Mouse (Mus musculus) heart, embryonic 11.5 days (tissue): ENCODE measurements around the gene Slc38a4. TPM values are rescaled to one million over a fixed set of nuclear protein-coding genes. Genes with fewer than 3 reads are reported as not detected.

Experiments used
- ATAC-seq: fragments of 200-750 bp; cut with Nextera tagmentation; replicated peaks from 2 replicates; pipeline ENCODE4 v1.8.0; 2017; ENCODE audit warnings: moderate library complexity; ENCODE audit not compliant: insufficient number of reproducible peaks, low FRiP score, low TSS enrichment
- H3K27ac ChIP-seq: fragments of 300-500 bp; sonication (generic); 2 replicates; pipeline ENCODE4 v1.5.1; 2014; ENCODE audit warnings: mild to moderate bottlenecking, low read depth, low read length
- H3K27me3 ChIP-seq: fragments of 300-500 bp; sonication (generic); 2 replicates; pipeline ENCODE4 v1.6.1; 2014; ENCODE audit warnings: mild to moderate bottlenecking, low read length, mixed read lengths; ENCODE audit not compliant: control insufficient read depth, insufficient read depth
- H3K36me3 ChIP-seq: fragments of 300-500 bp; sonication (generic); 2 replicates; pipeline ENCODE4 v1.6.1; 2014; ENCODE audit warnings: mild to moderate bottlenecking, low read length, moderate library complexity, mixed read lengths; ENCODE audit not compliant: control insufficient read depth, insufficient read depth
- H3K4me1 ChIP-seq: fragments of 300-500 bp; sonication (generic); 2 replicates; pipeline ENCODE4 v1.6.1; 2014; ENCODE audit warnings: low read length; ENCODE audit not compliant: control insufficient read depth, insufficient read depth
- H3K4me2 ChIP-seq: fragments of 300-500 bp; sonication (generic); 2 replicates; pipeline ENCODE4 v1.6.1; 2014; ENCODE audit warnings: mild to moderate bottlenecking, moderate library complexity
- H3K4me3 ChIP-seq: fragments of 300-500 bp; sonication (generic); 2 replicates; pipeline ENCODE4 v1.5.1; 2014; ENCODE audit warnings: low read depth, low read length
- H3K9ac ChIP-seq: fragments of 300-500 bp; sonication (generic); 2 replicates; pipeline ENCODE4 v1.6.1; 2014; ENCODE audit warnings: mild to moderate bottlenecking, low read depth, low read length, moderate library complexity
- H3K9me3 ChIP-seq: fragments of 300-500 bp; sonication (generic); replicated peaks from 2 replicates; pipeline ENCODE4 v1.6.1; 2016; ENCODE audit warnings: low read length; ENCODE audit not compliant: control insufficient read depth
- WGBS: fragments of 180-500 bp; shearing (Covaris S2); extraction: QIAGEN DNeasy Blood & Tissue Kit; methylation state at CpG from one replicate; pipeline ENCODE4 v1.1.7; 2014; ENCODE audit not compliant: insufficient replicate concordance; 5-methylcytosine and 5-hydroxymethylcytosine counted together
- polyA plus RNA-seq: library from polyadenylated mRNA; unstranded; fragments of >200 nt; fragmentation: Nextera tagmentation; extraction: Ambion mirVana; gene quantifications from 2 replicates; pipeline ENCODE4 v1.2.1, GENCODE M21; 2014

Slc38a4 gene
- polyA plus RNA-seq, 1 experiment from 2014 or later: 177 TPM

DNA sequence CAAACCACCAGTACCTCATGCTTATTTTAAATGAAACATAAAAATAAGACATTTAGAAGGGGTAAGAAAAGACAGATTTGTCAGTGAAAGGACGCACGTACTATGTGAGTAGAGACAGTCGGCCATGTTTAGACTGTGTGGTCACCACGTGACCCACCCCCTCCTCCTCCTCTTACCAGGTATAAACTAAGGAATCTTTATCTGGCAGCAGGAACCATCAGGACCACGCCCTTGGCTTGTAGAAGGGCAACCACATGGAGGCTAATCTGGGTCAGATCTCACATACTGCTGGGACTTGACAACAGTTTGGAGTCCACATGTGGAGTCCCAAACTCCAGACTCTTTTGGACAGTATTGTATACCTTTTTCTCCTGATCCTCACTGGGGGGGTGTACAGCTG, 7.5 kb downstream of the Slc38a4 start:
- H3K4me2 ChIP-seq: no peak overlapping the region
- no peaks in the 10 kb centered on the region for H3K9me3 ChIP-seq
- no peaks in the 10 kb centered on the region for H3K36me3 ChIP-seq
- H3K9ac ChIP-seq: no peak overlapping the region
- no peak for ATAC-seq
- 0 out of 2 replicates have a peak overlapping the region, but pooled peaks have one; percentile 10 for H3K27ac ChIP-seq
- H3K27me3 ChIP-seq: no peaks in the 10 kb centered on the region
- H3K4me3 ChIP-seq: no peak overlapping the region
- 80% methylated on average over 5 of the region's 5 CpGs for WGBS
- peaks cover 27% of the 10 kb centered on the region for H3K4me1 ChIP-seq

DNA sequence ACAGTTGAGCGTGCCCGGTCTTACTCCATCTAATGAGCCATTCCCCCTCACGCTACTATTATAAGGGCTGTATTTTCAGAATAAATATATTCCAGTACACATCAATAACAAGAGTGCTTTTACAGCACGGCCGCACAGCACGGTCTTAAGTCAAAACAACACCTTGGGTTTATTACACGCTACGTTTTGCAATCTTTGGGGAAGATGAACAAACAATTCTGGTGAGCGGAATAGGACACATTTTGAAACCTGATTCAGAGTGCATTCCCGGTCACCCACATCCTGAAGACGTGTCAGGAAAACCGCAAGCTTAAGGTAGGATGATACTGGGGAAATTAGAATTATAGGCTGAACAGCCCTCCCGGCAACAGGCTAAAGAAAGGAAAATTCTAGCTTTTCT, 11.8 kb downstream of the Slc38a4 start:
- H3K4me3 ChIP-seq: no peak overlapping the region
- no peak overlapping the region for H3K9ac ChIP-seq
- H3K27ac ChIP-seq: no peak overlapping the region
- ATAC-seq: no peak
- no peaks in the 10 kb centered on the region for H3K9me3 ChIP-seq
- H3K4me2 ChIP-seq: no peak overlapping the region
- H3K4me1 ChIP-seq: peaks cover 16% of the 10 kb centered on the region
- H3K36me3 ChIP-seq: no peaks in the 10 kb centered on the region
- no peaks in the 10 kb centered on the region for H3K27me3 ChIP-seq
- WGBS: 92% methylated on average over 13 of the region's 13 CpGs

DNA sequence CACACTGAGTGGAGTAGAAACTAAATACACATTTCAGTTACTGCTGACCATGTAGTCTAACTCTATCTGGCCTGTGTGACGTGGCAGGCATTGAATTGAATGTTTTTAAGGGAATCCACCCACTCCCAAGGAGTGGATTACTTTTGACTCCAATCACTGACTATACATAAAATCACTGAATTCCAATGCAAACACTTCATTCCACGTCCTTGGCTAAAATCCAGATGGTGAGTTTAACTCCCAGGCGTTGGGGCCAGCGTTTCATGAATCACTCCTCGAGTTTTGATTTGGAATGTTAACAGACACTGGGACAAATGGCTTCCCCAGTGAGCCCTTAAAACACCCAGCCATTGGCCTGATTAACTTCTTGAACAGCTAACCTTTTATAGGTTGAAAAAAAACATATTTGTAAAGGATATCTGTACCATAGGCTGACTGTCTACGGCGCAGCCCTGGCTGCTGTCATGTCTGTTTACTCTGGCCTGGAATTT, 13.7 kb downstream of the Slc38a4 start:
- H3K36me3 ChIP-seq: no peaks in the 10 kb centered on the region
- no peak overlapping the region for H3K9ac ChIP-seq
- H3K4me1 ChIP-seq: peaks cover 7% of the 10 kb centered on the region
- no peaks in the 10 kb centered on the region for H3K9me3 ChIP-seq
- ATAC-seq: no peak; the same call in 1 of the 2 replicates
- H3K27me3 ChIP-seq: no peaks in the 10 kb centered on the region
- peak overlapping the region; percentile 84 for H3K27ac ChIP-seq
- no peak overlapping the region for H3K4me2 ChIP-seq
- WGBS: 40% methylated on average over 7 of the region's 7 CpGs
- no peak overlapping the region for H3K4me3 ChIP-seq

DNA sequence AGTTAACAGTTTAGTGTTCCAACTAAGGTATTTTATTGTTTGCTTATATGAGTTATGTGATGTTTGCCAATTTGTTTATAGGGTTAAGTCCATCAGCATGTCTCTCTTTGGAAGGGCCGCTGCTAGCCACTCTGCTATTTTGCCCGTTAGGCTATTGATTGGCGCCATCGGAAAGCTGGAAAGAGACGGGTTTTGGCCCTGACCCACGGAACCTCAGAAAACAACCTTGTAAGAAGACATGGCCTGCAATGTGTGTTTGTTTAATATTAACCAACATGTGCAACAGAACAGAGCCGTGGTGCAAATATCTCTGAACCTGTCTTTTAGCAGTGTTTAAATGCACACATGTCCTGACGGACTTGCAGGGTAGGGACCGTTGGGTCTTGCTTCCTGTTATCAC, 14.6 kb downstream of the Slc38a4 start:
- H3K4me1 ChIP-seq: peaks cover 7% of the 10 kb centered on the region
- H3K4me2 ChIP-seq: no peak overlapping the region
- no peak for ATAC-seq
- H3K9me3 ChIP-seq: no peaks in the 10 kb centered on the region
- H3K36me3 ChIP-seq: no peaks in the 10 kb centered on the region
- no peak overlapping the region for H3K4me3 ChIP-seq
- no peak overlapping the region for H3K9ac ChIP-seq
- H3K27me3 ChIP-seq: no peaks in the 10 kb centered on the region
- WGBS: 86% methylated on average over 9 of the region's 9 CpGs
- H3K27ac ChIP-seq: peak overlapping the region; percentile 84

DNA sequence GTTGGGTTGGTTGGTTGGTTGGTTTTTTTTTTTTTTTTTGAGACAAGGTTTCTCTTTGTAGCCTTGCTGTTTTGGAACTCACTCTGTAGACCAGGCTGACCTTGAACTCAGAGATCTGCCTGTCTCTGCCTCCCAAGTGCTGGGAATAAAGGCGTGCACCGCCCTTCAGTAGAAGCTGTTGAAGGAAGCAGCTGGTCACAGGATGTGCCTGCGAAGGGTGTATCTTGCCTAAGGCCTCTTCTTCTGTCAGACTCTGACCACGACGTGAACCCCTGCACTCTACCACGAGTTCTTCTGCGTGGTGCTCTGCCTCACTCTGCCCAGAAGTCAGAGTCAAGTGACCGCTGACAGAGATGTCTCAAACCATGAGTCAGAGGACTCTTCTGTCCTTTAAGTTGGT, 18.0 kb downstream of the Slc38a4 start:
- Histone ChIP-seq H3K36me3 (no peaks in the 10 kb centered on the region), H3K27ac (no peak overlapping the region), H3K4me3 (no peak overlapping the region), H3K9ac (no peak overlapping the region), H3K4me1 (peaks cover 11% of the 10 kb centered on the region), H3K4me2 (no peak overlapping the region), H3K27me3 (no peaks in the 10 kb centered on the region), H3K9me3 (no peaks in the 10 kb centered on the region)
- ATAC-seq: no peak
- 85% methylated on average over 8 of the region's 8 CpGs for WGBS

DNA sequence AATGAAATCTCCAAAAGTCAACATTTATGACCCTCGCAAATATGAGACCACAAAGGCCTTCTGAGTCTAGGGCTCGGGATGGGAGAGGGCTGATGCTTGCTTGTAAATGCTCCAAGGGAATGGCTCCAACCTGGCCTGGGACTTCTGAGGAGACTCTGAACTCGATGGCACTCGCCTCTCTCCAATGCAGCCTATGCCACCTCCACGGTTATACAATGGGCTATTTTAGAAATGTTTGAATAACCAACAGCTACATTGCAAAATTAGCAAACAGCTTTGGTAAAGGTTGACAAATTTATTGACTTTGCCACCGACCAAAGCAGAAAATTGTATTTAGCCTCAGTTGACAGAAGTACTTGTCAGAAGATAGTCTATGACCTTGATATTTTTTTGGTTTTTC, 19.9 kb downstream of the Slc38a4 start:
- H3K27me3 ChIP-seq: no peaks in the 10 kb centered on the region
- peaks cover 8% of the 10 kb centered on the region for H3K4me1 ChIP-seq
- no peaks in the 10 kb centered on the region for H3K9me3 ChIP-seq
- ATAC-seq: no peak
- no peaks in the 10 kb centered on the region for H3K36me3 ChIP-seq
- no peak overlapping the region for H3K4me3 ChIP-seq
- WGBS: 80% methylated on average over 6 of the region's 6 CpGs
- H3K9ac ChIP-seq: no peak overlapping the region
- H3K27ac ChIP-seq: no peak overlapping the region
- no peak overlapping the region for H3K4me2 ChIP-seq

DNA sequence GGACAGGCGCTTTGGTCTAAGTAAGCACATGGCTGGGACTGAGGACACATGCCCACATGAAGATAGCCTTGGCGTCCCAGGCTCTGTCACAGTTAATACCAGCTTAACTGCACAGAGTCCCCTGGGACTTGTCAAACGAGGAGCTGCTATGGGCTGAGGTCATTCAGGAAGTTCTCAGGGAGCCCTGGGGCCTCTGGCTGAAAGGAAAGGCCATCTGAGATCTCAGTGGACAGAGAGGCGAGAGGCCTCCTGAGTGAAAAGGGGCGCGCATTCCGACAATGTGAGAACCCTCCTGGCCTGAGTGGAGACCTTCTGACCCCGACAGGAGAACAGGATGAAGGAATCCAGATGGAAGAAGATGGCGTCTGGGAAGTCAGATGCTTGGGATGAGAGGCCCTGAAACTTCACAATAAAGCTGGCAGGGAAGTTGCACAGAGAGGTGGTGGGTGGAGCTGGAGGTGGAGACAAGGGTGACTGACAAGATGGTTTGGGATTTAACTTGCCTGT, 22.2 kb downstream of the Slc38a4 start:
- peak; percentile 68 for ATAC-seq
- H3K4me3 ChIP-seq: no peak overlapping the region
- peaks cover 12% of the 10 kb centered on the region for H3K4me1 ChIP-seq
- peak overlapping the region; percentile 22 for H3K4me2 ChIP-seq
- H3K27me3 ChIP-seq: no peaks in the 10 kb centered on the region
- WGBS: 17% methylated on average over 9 of the region's 9 CpGs
- peak overlapping the region; percentile 85 for H3K27ac ChIP-seq
- no peak overlapping the region for H3K9ac ChIP-seq
- H3K9me3 ChIP-seq: no peaks in the 10 kb centered on the region
- H3K36me3 ChIP-seq: no peaks in the 10 kb centered on the region

DNA sequence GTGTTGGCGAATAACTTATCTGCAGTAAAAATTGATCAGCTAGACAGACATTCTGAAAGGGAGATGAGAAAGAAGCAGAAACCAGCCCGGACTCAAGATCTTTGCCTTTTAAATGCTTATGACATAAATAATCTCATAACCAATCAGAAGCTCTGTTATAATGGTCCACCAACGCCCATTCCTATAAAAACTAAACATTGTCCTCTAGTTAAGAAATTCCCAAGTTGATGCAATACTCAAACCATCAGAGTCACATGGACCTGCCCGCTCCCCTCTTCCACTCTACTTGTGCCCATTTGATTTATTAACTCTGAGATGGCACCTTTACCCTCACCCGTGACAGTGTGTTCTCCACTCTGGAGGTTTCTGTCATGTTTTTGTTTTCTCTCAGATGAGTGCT, 23.9 kb downstream of the Slc38a4 start:
- Histone ChIP-seq H3K4me3 (no peak overlapping the region), H3K27ac (no peak overlapping the region), H3K36me3 (no peaks in the 10 kb centered on the region), H3K27me3 (no peaks in the 10 kb centered on the region), H3K9ac (no peak overlapping the region), H3K4me2 (no peak overlapping the region), H3K4me1 (peaks cover 19% of the 10 kb centered on the region), H3K9me3 (no peaks in the 10 kb centered on the region)
- ATAC-seq: no peak
- 74% methylated on average over 5 of the region's 5 CpGs for WGBS

DNA sequence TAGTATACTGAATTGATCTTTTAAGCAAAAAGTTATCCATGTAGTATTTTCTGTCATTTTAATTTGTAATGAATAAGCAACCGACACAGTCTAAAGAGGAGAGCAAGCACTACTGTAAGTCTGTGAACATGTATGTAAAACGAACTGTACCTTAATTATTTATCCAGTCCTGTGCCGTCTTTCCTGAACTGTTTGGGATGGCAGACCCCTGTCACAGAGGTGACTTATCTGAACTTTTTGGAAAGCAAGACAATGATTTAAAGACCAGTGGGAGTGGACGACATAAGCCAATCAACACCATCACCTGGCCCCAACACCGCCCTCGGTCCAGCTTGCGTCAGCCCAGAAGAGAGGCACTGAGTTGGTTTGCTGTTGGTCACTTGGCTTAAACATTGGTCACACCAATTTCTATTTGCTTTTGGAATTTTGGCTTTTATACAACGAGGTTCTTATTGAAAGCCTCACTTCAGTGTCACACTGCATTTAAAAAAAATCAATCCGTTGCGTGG, 24.7 kb downstream of the Slc38a4 start:
- no peaks in the 10 kb centered on the region for H3K36me3 ChIP-seq
- no peaks in the 10 kb centered on the region for H3K9me3 ChIP-seq
- H3K27me3 ChIP-seq: no peaks in the 10 kb centered on the region
- peaks cover 19% of the 10 kb centered on the region for H3K4me1 ChIP-seq
- no peak overlapping the region for H3K27ac ChIP-seq
- WGBS: 89% methylated on average over 10 of the region's 10 CpGs
- no peak overlapping the region for H3K4me3 ChIP-seq
- no peak overlapping the region for H3K9ac ChIP-seq
- no peak for ATAC-seq
- H3K4me2 ChIP-seq: no peak overlapping the region
